ENCODE assay signal across 25 mouse cellular contexts in genomic region chr6:34483390-34483789, GRCm38 (mm10). TPM values are rescaled to one million over a fixed set of nuclear protein-coding genes. Genes with fewer than 3 reads are reported as not detected.
A peak's percentile ranks its signal among the peaks of the same experiment; 100 is the strongest.
DNase-seq lines count a peak whose midpoint lies in the region; ATAC-seq and TF ChIP-seq lines count a peak whose summit lies in the region.
"Had no signal": no experiment of that assay in that cellular context is flagged by ENCODE, and none has a peak within 500 bp of the region (broad histone marks: within the 10 kb centered on the region; RNA-seq: fewer than 3 reads in every experiment).

No protein-coding gene starts in this region.

- ATAC-seq in heart, embryonic 11.5 days (replicated peaks; ENCODE audit: insufficient number of reproducible peaks, low FRiP score, low TSS enrichment): no peak
- no peak for ATAC-seq in liver, postnatal 0 days
- no peak for ATAC-seq in liver, embryonic 11.5 days (replicated peaks; ENCODE audit: low FRiP score)
- no peak for ATAC-seq in intestine, embryonic 16.5 days
- no peak for ATAC-seq in megakaryocyte-erythroid progenitor cell, adult 5-6 weeks (replicated peaks; ENCODE audit: low FRiP score, low TSS enrichment, poor library complexity, severe bottlenecking)
- ATAC-seq: activated CD4-positive, CD25-positive, alpha-beta regulatory T cell, adult 4 months; lung, postnatal 0 days had no signal

- 0 out of 2 replicates have a peak, but pooled peaks have one; percentile 9 for TF ChIP-seq CTCF in liver, postnatal 0 days (IDR thresholded peaks at IDR 0.05; ENCODE audit: low read depth)

- H3K4me3 ChIP-seq in heart, embryonic 10.5 days: no peak overlapping the region
- no peak overlapping the region for H3K4me3 ChIP-seq in heart, embryonic 11.5 days (ENCODE audit: low read depth, low read length)
- 0 out of 2 replicates have a peak overlapping the region, but pooled peaks have one; percentile 3 for H3K4me3 ChIP-seq in liver, postnatal 0 days (ENCODE audit: low read depth, low read length)
- H3K4me3 ChIP-seq in liver, embryonic 11.5 days (ENCODE audit: low read depth, low read length): no peak overlapping the region
- H3K4me3 ChIP-seq in intestine, embryonic 16.5 days (ENCODE audit: low read length): no peak overlapping the region
- H3K4me3 ChIP-seq: embryonic facial prominence, embryonic 13.5 days; heart, adult 2 months; hindbrain, embryonic 12.5 days; left cerebral cortex, adult 2 months; liver, embryonic 15.5 days had no signal

- peaks cover 27% of the 10 kb centered on the region for H3K4me1 ChIP-seq in heart, embryonic 10.5 days
- H3K4me1 ChIP-seq in heart, embryonic 11.5 days (ENCODE audit: control insufficient read depth, insufficient read depth, low read length): peaks cover 18% of the 10 kb centered on the region
- H3K4me1 ChIP-seq in liver, postnatal 0 days (ENCODE audit: insufficient read depth): peaks cover 34% of the 10 kb centered on the region
- H3K4me1 ChIP-seq in liver, embryonic 11.5 days (replicated peaks; ENCODE audit: control insufficient read depth, insufficient read depth, low read length): peaks cover 44% of the 10 kb centered on the region
- H3K4me1 ChIP-seq in intestine, embryonic 16.5 days (ENCODE audit: control insufficient read depth, insufficient read depth, low read length): peaks cover 19% of the 10 kb centered on the region

- H3K9ac ChIP-seq in heart, embryonic 11.5 days (ENCODE audit: low read depth, low read length): no peak overlapping the region
- H3K9ac ChIP-seq in liver, postnatal 0 days (replicated peaks): no peak overlapping the region
- no peak overlapping the region for H3K9ac ChIP-seq in liver, embryonic 11.5 days (ENCODE audit: low read depth, low read length)
- no peak overlapping the region for H3K9ac ChIP-seq in intestine, embryonic 16.5 days (ENCODE audit: low read depth, low read length)
- H3K9ac ChIP-seq: embryonic facial prominence, embryonic 13.5 days; hindbrain, embryonic 12.5 days; liver, embryonic 15.5 days had no signal

- H3K36me3 ChIP-seq in heart, embryonic 10.5 days: peaks cover 10% of the 10 kb centered on the region
- no peaks in the 10 kb centered on the region; the same call in 1 of the 2 replicates for H3K36me3 ChIP-seq in heart, embryonic 11.5 days (ENCODE audit: control insufficient read depth, insufficient read depth, low read length)
- H3K36me3 ChIP-seq in liver, postnatal 0 days (replicated peaks; ENCODE audit: insufficient read depth, low read length): peaks cover 14% of the 10 kb centered on the region
- H3K36me3 ChIP-seq in liver, embryonic 11.5 days (ENCODE audit: control insufficient read depth, insufficient read depth, low read length): no peaks in the 10 kb centered on the region; the same call in 1 of the 2 replicates
- H3K36me3 ChIP-seq in intestine, embryonic 16.5 days (ENCODE audit: control insufficient read depth, insufficient read depth, low read length): no peaks in the 10 kb centered on the region

- H3K4me2 ChIP-seq in heart, embryonic 11.5 days: no peak overlapping the region
- H3K4me2 ChIP-seq in liver, postnatal 0 days (ENCODE audit: low read depth, low read length): no peak overlapping the region
- H3K4me2 ChIP-seq in liver, embryonic 11.5 days: no peak overlapping the region
- no peak overlapping the region for H3K4me2 ChIP-seq in intestine, embryonic 16.5 days (ENCODE audit: low read depth, low read length)
- H3K4me2 ChIP-seq: embryonic facial prominence, embryonic 13.5 days; hindbrain, embryonic 12.5 days; midbrain, embryonic 11.5 days had no signal

- no peaks in the 10 kb centered on the region for H3K9me3 ChIP-seq in heart, embryonic 10.5 days
- no peaks in the 10 kb centered on the region for H3K9me3 ChIP-seq in heart, embryonic 11.5 days (replicated peaks; ENCODE audit: control insufficient read depth, low read length)
- H3K9me3 ChIP-seq in liver, postnatal 0 days (ENCODE audit: low read length): no peaks in the 10 kb centered on the region
- H3K9me3 ChIP-seq in liver, embryonic 11.5 days (ENCODE audit: control insufficient read depth, low read length): no peaks in the 10 kb centered on the region
- no peaks in the 10 kb centered on the region for H3K9me3 ChIP-seq in intestine, embryonic 16.5 days (ENCODE audit: control insufficient read depth, low read length)
- H3K9me3 ChIP-seq: embryonic facial prominence, embryonic 13.5 days; hindbrain, embryonic 12.5 days; liver, embryonic 15.5 days had no signal

- no peak overlapping the region for H3K27ac ChIP-seq in heart, embryonic 10.5 days
- H3K27ac ChIP-seq in heart, embryonic 11.5 days (ENCODE audit: low read depth, low read length): no peak overlapping the region
- no peak overlapping the region for H3K27ac ChIP-seq in liver, postnatal 0 days (ENCODE audit: low read depth)
- H3K27ac ChIP-seq in liver, embryonic 11.5 days (ENCODE audit: low read depth, low read length): no peak overlapping the region
- H3K27ac ChIP-seq in intestine, embryonic 16.5 days (ENCODE audit: low read length): peak overlapping the region; percentile 66
- H3K27ac ChIP-seq: embryonic facial prominence, embryonic 13.5 days; heart, adult 2 months; hindbrain, embryonic 12.5 days; left cerebral cortex, adult 2 months had no signal

- peak; percentile 46 for DNase-seq in heart, embryonic 10.5 days (ENCODE audit: low spot score)
- no peak for DNase-seq in liver, postnatal 0 days
- DNase-seq in liver, embryonic 11.5 days (ENCODE audit: low spot score): no peak
- no peak for DNase-seq in embryo, embryonic 10 days (ENCODE audit: low spot score)
- DNase-seq: adrenal gland, adult 8-10 months; B cell, adult 2 months; cerebellum, adult 18-20 months; cerebellum, postnatal 14 days; embryo, embryonic 11 days; gastrocnemius, postnatal 14 days; kidney, adult 8-10 months; left cerebral cortex, postnatal 4 days; thymus, postnatal 25 days had no signal

- WGBS in heart, embryonic 10.5 days: 86% methylated on average over 5 of the region's 5 CpGs
- WGBS in heart, embryonic 11.5 days (ENCODE audit: insufficient replicate concordance): 82% methylated on average over 5 of the region's 5 CpGs
- 84% methylated on average over 5 of the region's 5 CpGs for WGBS in liver, postnatal 0 days (ENCODE audit: insufficient replicate concordance)
- 87% methylated on average over 5 of the region's 5 CpGs for WGBS in liver, embryonic 11.5 days
- 81% methylated on average over 5 of the region's 5 CpGs for WGBS in intestine, embryonic 16.5 days

- TF ChIP-seq EP300 in liver, postnatal 0 days (IDR thresholded peaks at IDR 0.05; ENCODE audit: low read depth): no peak

- H3K27me3 ChIP-seq in heart, embryonic 10.5 days (ENCODE audit: insufficient read depth, poor library complexity, severe bottlenecking): no peaks in the 10 kb centered on the region
- no peaks in the 10 kb centered on the region for H3K27me3 ChIP-seq in heart, embryonic 11.5 days (ENCODE audit: control insufficient read depth, insufficient read depth, low read length)
- no peaks in the 10 kb centered on the region for H3K27me3 ChIP-seq in liver, postnatal 0 days (ENCODE audit: insufficient read depth, low read length)
- no peaks in the 10 kb centered on the region for H3K27me3 ChIP-seq in liver, embryonic 11.5 days (replicated peaks; ENCODE audit: control insufficient read depth, insufficient read depth, low read length)
- no peaks in the 10 kb centered on the region for H3K27me3 ChIP-seq in intestine, embryonic 16.5 days (replicated peaks; ENCODE audit: control insufficient read depth, insufficient read depth, low read length)
- H3K27me3 ChIP-seq: CH12.LX; embryonic facial prominence, embryonic 13.5 days; hindbrain, embryonic 12.5 days; liver, embryonic 15.5 days had no signal

RNA-seq across cellular contexts. Expression of gene Bpgm, which starts 7.4 kb away (rescaled TPM):
- 54.3 and 59.3 TPM in 2 replicates for polyA plus RNA-seq in heart, embryonic 10.5 days (2016; fragmentation: Nextera tagmentation; extraction: Ambion mirVana)
- polyA plus RNA-seq in heart, embryonic 11.5 days (2014; fragmentation: Nextera tagmentation; extraction: Ambion mirVana): 57.6 and 58.8 TPM in 2 replicates
- 85.5 and 88.8 TPM in 2 replicates for polyA plus RNA-seq in liver, postnatal 0 days (2015; fragmentation: Nextera tagmentation; extraction: Ambion mirVana)
- 38.1 and 43.4 TPM in 2 replicates for polyA plus RNA-seq in liver, embryonic 11.5 days (2014; fragmentation: Nextera tagmentation; extraction: Ambion mirVana)
- 49.3 and 54.4 TPM in 2 replicates for polyA plus RNA-seq in intestine, embryonic 16.5 days (2015; fragmentation: Nextera tagmentation; extraction: Ambion mirVana)
- 9.2 and 21.2 TPM in 2 replicates for total RNA-seq in megakaryocyte-erythroid progenitor cell, adult 5-6 weeks (2014; fragmentation: Nextera tagmentation)
- total RNA-seq in megakaryocyte-erythroid progenitor cell, adult 5-6 weeks (2017): 17.1 and 26.4 TPM in 2 replicates
